Mouse (Mus musculus): Measurements from ENCODE around the gene Irs2. TPM values are rescaled to one million over a fixed set of nuclear protein-coding genes. Genes with fewer than 3 reads are reported as not detected.

Gene Irs2
- total RNA-seq (2021) = 10 to 100 TPM; 80.4 to 85.0 TPM
- long read RNA-seq, full-length matches to known transcripts = 30 of 41 reads
- long read RNA-seq, partial matches to known transcripts = 0 of 41 reads
- long read RNA-seq, other reads (novel, unspliced or antisense) = 11 of 41 reads

DNA sequence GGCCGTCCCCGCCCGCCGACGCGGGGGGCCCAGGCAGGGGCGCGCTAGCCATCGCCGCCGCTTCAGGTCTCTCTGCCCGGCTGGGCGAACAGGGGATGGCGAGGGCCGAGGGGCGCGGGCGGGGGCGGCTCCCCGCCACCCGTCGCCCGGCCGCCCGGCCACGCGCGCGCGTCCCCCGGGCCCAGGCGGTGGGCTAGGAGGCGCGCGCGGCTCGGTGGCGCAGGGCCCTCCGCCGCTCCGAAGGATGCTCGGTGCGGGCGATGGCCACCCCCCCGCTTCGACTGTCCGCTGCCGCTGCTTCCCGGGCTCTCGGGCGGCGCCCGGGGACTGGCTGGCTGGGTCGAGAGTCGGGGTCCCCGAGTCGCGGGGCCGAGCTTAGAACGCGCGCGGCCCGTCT, at the start of gene Irs2:
Gene Irs2 (minus strand): TSS at position 80 of the 397 bp plus-strand sequence.
- no peak for DNase-seq (ENCODE audit: low spot score in 2 of 2)

DNA sequence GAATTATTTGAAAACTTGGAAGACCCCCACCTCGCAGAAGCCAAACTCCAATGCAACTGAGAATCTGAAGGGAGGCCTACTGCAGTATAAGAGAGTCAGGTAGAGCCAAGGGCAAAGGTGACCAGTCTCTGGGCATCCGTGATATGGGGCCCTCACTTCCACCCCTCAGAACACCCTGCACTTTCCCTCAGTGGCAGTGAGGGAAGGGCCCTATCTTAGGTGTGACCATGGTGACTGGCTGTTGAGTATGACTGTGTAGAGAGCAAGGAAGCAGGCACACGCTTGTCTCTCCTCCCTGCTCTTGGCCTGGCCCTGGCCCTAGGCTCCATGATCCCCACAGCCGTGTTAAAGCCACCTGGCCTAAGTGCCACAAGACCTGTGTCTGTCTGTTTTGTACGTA, 48.4 kb upstream of the Irs2 start:
- no peak for DNase-seq (ENCODE audit: low spot score in 2 of 2)

DNA sequence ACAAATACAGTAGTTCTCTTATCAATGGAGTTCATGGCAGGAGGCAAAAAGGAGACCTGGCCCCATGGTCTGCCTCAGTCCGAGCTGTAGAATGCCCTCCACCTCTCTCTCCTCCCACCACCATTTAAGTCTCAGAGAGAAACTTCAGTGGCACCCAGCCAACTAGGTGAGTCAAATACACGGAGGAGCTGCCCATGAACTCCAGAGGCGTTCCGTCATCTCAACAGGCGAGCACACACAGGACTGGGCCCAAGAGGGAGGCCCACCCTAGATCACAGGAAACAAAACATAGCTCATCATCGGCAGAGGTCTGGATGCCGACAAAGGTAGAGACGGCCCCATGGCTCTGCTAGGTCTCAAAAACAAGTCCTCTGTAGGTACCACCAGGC, 47.9 kb upstream of the Irs2 start:
- no peak for DNase-seq (ENCODE audit: low spot score in 2 of 2)

DNA sequence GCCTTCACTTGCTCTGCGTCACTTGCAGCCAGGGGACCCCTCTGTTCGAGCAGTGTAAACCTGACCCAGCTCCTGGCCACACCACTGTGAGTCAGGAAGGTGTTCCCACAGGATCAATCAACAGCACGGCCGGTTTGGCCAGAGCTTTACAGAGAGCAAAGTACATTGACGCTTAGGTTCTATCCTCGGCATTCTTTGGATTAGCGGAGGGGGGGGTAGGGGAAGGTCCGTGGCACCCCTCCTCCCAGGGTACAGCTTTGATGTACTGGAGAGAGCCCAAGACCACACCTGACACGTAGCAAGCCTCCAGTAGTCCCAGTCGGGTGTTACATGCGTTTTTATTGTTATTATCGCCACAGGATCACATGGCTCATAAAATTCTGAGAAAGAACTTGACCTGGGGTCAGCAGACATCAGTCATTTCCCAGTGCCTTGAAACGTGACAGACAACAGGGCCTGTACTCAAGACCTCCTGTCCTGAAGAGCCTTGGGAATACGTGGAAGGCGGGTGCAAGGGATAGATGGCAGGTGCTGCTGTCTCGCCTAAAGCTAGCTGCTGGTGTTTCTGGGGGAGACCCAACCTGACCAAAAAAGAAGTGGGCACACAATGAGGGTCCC, 47.4 kb upstream of the Irs2 start:
- no peak for DNase-seq (ENCODE audit: low spot score in 2 of 2)

DNA sequence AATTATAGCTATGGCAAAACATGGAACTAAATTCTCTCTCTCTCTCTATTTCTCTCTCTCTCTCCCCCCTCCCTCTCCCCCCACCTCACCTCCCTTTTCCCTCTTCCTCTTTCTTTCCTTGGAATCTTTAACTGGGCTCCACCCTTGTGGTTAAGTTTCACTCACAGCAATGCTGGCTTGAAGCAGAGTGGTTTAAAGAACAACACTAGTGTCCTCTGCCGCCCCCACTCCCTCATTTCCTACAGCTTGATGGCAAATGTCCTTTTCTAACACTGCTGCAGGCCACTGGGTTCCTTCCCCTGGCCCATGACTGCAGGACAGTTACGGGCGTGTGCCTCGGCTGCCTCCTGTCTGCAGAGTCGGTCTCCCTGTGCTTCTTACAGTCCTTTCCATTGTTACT, 41.6 kb upstream of the Irs2 start:
- DNase-seq (ENCODE audit: low spot score in 2 of 2) = no peak

DNA sequence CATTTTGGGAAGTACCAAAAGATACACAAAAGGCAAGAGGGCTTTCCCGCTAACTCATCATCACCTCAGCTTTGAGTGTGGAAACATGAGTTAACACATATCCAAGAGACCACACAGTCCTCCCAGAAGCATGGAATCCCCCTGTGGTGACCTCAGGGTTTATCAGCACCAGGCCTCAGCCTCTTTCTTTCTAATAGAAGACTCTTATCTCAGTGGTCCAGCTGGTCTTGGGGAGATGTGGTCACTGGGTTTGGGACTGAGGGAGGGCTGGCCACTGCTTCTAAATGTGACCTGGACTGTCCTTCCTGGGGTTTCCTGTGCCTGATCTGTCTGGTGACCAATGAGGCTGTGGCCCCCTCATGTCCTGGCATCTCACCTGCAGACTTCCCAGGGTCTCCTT, 39.6 kb upstream of the Irs2 start:
- no peak for DNase-seq (ENCODE audit: low spot score in 2 of 2)

DNA sequence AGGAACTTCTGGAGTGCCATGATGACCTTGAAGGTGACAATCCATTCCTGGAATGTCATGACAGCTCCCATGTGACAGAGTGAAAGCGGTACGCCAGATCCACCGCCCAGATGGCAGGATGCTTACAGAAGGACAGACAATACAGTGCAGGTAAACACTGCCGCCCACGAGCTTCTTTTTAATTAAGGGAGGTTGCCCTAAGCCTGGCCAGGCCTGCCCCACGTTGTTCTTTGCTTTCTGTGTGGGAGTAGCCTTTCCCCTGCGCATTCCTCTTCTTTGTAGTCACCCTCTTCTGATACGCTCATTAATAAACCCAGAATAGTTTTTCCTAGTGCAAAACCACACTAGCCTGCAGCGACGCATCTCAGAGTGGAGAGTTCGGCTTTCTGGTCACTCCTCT, 36.4 kb upstream of the Irs2 start:
- DNase-seq (ENCODE audit: low spot score in 2 of 2) = no peak

DNA sequence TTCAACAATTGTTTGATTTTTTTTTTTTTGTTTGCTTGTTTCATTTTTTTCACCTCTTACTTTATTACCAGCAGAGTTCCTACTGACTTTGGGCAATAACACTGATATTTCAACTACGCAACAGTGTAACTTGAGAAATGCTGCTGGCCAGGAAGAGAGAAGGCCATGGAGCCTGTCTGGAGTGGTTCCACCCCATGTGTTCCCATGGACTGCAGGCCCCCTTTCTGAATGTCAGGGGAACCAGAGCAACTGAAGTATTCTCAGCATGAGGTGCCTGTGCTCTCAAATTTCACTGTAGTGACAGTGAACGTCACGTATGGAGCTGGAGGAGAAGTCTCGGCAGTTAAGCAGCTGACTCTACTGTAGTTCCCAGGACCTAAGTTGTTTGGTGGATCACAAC, 35.3 kb upstream of the Irs2 start:
- no peak for DNase-seq (ENCODE audit: low spot score in 2 of 2)

DNA sequence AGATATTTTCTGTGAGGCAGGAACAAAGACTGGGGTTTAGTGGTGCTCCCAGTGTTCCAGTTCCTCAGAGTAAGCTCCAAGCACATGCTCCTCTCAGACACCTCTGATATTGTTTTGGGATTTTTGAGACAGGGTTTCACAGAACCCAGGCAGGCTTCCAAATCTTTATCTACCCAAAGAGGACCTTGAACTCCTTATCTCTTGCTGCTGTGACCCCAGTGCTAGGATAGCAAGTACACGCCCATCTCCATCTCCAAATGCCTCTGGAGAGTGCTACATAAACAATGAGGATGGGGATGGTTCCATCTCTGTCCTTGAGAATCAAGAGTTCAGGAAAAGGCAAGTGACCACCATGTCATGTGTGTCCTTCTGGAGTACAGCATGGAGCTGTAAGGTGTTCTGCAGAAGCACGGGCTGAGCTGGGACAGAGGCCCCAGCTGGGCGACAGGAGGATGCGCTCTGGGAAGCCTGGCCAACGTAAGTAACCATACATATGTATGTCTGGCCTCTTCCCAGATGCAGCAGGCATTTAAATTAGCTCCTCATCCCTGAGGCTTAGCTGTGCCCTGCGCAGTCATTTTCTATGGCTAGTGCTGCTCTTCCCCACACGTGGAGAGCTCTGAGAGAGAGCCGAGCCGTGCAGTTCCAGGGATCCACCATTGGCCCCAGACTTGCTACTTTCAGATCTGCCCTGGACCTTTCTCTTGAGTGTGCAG, 34.8 kb upstream of the Irs2 start:
- DNase-seq (ENCODE audit: low spot score in 2 of 2) = no peak

DNA sequence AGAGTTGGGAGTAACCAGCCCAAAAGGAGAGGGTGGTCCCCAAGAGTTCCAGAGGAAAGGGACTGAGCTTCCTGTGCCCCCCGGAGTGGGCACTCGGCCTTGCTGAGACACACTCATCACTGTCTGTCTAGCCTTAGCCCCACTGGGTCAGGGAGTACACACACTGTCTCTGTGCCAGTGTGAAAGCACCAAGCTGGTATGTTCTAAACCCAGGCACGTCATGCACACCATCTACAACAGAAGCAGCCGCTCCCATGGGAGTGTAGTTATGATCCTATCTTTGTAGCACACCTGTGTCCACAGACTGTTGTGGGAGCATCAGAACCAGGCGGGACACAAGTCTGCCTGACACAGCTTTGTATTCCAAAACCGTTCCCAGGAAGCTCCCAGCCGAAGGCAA, 31.8 kb upstream of the Irs2 start:
- DNase-seq (ENCODE audit: low spot score in 2 of 2) = peak in 1 of 2 experiments; percentile 11

DNA sequence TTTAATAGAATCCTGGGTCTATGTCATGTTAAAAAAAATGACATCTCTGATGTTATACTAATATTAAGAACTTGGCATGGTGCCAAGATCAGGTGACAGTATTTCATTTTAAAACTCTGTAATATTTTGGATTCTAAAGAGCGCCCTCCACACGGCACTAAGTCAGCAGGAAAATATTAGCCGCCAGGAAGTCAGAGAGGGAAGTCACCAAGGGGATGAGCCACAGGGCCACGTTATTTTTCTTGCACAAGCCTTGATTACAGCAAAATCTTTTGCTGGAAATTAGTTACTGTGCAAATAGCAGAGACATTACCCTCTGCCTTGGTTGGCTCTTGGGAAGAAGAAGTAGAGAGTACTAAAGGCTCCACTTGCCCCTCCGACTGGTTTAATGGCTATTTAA, 30.5 kb upstream of the Irs2 start:
- DNase-seq (ENCODE audit: low spot score in 2 of 2) = no peak

DNA sequence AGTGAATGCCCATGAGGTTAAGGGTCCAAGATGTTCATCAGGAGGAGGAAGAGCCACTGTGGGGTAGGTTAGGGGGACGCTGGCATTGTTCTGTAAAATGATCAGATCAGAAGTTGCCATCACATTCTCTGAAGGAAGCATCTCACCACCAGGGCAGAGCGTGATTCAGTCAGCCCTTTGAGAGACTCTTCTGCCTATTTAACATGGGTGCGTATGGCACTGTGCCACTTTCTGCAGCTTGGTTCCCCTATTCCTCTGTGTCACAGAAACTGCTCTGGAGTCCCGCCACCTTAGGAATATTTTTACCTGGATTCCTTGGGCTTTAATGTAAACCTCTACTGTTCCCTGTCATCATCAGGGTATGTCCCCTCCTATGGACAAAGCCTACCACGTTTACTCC, 30.1 kb upstream of the Irs2 start:
- no peak for DNase-seq (ENCODE audit: low spot score in 2 of 2)

DNA sequence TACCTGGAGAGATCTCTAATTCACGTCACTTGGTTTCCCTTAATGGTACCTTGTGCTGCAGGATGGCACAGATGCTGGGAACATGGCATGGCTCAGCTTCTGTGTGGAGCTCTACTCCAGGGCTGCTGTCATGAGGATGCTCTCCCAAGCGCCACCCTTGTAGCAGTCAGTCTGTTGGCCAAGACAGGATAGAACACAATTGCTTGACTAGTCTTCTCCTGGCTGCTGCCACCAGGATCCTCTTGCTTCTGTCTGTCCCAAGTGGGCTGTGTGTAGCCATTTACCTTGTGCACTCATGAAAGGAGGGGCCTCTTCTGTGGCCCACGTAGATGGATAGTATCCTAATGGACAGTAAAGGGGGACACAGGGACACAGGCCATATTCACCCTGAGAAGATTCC, 28.5 kb upstream of the Irs2 start:
- no peak for DNase-seq (ENCODE audit: low spot score in 2 of 2)

DNA sequence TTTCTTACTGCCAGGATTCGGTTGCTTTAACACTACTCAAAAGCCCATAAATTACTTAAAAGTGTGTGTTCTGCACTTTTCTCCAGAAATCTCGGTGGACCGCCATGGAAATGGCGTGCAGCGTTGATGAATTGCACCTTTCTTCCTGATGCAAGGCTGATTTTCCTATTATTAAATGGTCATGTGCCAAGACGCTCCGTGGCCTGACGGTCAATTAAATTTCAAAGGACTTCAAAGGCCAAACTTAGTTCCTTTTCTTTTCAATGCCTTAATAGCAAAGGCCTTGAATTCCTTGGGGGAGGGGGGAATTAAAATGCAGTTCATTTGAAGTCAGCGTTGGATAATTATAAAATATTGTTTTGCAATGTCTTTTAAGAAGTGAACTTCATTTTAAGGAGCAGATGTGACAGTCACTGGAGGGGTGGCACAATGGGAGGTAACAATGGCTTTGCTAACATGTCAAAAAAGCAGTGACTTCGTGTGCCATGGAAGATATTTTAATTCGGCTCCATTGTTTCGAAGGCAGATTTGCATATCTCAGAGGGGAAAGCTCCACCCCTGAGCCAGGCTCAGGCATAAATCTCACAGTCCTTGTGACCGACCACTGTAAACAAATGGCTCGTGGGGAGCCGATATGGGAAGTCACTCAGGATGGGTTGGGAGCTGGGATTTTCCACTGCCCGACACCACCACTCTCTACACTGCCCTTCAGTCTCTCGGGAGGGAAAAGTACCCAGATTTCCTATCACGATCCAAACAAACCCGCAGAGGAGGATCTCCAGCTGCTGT, 27.6 kb upstream of the Irs2 start:
- no peak for DNase-seq (ENCODE audit: low spot score in 2 of 2)

DNA sequence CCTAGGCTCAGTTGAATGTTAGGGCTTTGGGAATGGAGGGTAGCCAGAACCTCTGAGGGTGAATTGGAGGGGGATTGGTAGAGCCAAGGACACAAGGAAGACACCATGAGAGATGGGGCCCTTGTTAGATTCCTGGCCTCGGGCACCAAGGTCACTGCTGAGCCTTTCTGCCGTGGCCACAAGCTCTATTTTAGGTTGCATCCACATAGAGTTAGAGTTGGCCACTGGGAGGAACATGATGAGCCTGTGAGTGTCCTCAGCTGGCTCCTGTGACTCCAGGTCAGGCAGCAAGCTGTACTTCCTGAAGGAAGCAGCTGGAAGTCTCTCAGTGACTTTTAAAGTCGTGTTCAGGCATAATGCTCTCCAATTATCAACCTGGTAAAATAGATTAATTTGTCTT, 16.6 kb upstream of the Irs2 start:
- DNase-seq (ENCODE audit: low spot score in 2 of 2) = no peak

DNA sequence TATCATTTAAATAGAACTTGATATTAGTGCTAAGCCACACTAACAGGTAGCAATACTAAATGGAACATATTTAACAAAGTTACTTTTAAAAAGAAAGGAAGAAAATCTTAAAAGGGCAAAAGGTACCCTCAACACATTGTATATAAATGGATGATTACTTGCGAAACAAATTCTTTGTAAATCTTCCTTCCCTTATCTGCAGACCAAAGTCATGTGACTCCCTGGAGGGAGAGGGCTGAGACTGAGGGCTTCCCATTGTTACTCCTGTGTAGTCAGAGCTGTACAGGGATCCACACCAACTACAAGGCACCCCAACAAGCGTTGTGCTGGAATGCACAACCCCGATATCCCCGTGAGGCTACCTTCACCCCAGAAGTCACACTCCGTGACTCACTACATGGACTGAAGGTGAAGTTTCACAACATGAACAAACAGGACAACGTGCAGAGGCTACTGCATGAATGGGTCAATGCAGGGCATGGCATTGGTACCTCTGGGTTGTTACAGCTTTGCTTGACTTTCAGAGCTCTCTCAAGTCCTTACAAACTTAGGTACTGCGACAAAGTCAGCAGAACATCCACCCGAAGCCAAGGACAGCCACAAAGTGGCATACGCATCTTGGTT, 12.8 kb upstream of the Irs2 start:
- no peak for DNase-seq (ENCODE audit: low spot score in 2 of 2)

DNA sequence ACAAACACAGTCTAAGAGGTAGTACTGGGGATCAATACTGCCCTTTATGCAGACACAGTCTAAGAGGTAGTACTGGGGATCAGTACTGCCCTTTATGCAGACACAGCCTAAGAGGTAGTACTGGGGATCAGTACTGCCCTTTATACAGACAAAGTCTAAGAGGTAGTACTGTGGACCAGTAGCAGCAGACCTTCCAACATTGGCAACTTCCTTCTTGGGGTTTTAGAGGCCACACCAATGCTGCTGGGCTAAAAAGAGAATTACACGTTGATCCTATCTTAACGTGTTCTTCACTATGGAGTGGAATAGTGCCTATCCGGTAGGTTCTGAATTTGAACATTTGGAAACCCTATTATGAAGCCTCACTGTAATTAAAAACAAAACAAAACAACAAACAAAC, 7.4 kb upstream of the Irs2 start:
- DNase-seq (ENCODE audit: low spot score in 2 of 2) = no peak

DNA sequence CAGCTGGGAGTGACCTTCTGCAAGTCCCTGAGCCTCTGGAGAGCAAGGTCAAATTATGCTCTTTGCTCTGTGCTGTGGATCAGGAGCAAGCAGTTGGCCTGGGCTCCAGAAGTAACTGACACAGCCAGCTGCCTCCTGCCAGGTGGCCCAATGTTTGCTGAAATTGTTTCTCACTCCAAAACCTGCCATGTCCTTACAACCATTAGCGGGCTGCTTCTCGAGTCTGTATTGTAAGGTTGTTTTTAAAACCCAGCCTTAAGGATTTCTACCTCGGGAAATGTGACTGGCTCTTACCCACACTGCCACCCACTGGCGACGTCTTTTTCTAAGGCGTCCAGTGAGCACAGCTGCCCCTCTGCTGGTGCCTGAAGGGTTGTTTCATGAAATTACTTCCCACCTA, 5.0 kb upstream of the Irs2 start:
- DNase-seq (ENCODE audit: low spot score in 2 of 2) = peak in 1 of 2 experiments; percentile 67

DNA sequence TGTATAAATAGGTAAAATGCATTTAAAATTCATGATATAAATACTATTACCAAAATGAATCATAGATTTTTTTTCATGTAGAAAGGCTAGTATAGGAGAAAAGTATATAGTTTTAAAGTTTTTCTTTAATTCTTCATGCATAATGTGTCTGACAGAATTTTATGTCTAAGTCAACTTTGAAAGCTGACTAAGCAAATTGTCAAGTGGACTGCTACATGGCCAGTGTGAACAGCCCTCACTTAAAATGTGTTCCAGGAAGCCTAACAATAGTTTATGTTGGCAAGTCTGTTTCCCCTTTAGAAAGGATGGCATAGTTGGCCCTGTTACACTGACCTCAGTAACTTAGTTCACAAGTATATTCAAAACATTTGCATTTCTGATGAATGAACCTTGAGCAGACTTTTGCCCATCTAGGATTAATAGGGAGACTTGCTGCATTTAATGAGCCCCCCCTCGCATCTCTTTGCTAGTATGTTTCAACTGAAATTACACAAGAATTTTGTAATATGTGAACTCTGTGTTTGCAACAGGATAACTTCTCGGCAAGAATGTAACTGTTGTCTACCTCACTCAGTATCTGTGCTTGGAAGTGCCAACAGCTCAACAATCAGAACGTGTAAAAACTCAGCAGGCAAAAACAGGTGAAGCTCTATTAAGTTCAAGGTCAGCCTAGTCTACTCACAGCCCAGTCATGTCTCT, 3.7 kb upstream of the Irs2 start:
- DNase-seq (ENCODE audit: low spot score in 2 of 2) = no peak

DNA sequence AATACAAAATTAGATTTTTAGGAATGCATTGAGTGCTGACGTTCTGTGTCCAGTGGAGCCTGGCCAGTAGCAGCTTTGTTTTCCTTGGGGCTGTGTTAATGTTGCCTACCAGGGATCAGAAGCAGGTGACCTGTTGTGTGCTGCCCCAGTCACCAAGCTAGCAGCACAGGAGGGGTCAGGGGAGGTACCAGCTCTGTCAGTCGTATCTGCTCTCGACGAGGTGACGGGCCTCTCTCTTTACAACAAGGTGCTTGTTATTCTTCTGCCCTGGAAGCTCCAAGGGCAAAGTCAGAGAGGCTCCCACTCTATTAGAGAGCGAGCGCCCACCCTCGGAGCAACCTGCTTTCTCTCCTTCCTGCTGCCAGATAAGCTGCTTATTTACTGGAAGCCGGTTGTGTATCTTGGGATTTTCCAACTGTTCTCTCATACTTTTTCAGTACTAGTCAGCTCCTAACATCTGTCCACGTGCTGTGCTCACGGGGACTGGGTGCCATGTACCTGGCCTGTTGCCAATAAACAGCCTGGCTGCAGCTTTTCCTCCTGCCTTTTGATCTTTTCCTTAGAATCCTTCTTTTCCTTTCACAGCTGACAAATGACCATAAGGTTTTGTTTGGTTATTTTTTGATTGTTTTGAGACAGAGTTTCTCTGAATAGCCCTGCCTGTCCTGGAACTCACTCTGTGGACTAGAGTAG, 2.8 kb upstream of the Irs2 start:
- peak in 1 of 2 experiments; percentile 29 for DNase-seq (ENCODE audit: low spot score in 2 of 2)

DNA sequence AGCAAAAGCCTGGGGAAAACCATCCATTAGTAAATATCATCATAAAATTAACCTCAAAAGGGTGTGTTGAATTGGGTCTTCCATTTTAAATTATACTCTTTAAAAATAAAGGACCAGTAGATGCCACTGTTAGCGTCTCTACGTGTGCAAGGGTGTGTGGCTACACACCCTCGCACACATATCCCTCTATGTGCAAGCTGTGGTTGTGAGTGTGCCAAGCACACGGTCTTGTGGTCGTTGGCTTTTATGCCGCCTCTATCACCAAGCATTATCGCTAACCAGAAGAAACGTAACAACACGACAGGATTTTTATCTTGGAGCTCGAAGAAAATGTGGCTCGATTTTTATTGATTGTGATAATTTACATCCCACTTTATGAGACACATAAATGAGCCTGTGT, 2.1 kb upstream of the Irs2 start:
- DNase-seq (ENCODE audit: low spot score in 2 of 2) = no peak
